Mouse (Mus musculus) cerebellum, adult 2 months (tissue): ENCODE measurements around the gene Cybb.
A peak's percentile ranks its signal among the peaks of the same experiment; 100 is the strongest.

Experiments used
- CTCF ChIP-seq: fragments of 200-500 bp; IDR thresholded peaks from 2 replicates; pipeline ENCODE4 v1.5.1; 2011; ENCODE audit warnings: low read depth, mild to moderate bottlenecking, control low read depth, low read length, moderate library complexity, borderline replicate concordance; ENCODE audit not compliant: insufficient read depth
- POLR2A ChIP-seq: fragments of 200-500 bp; IDR thresholded peaks from 2 replicates; pipeline ENCODE4 v1.6.1; 2011; ENCODE audit warnings: low read length, control low read depth, borderline replicate concordance; ENCODE audit not compliant: insufficient read depth

GRCm38 (mm10) chrX:9441102-9441501 lies 46.5 kb downstream of the Cybb start:
- TF ChIP-seq CTCF (peak; percentile 10; the same call in 1 of the 2 replicates), POLR2A (no peak)
